Mouse (Mus musculus) layer of hippocampus, adult 6 months (tissue): ENCODE data around the gene Sh2d1b2. TPM values are rescaled to one million over a fixed set of nuclear protein-coding genes. Genes with fewer than 3 reads are reported as not detected.

ENCODE experiments used
- long read RNA-seq, 2 experiments: library from polyadenylated mRNA; unstranded; transcript quantifications; one replicate each; pipeline ENCODE4 v2.0.0; 2019 to 2020
- polyA plus RNA-seq: library from polyadenylated mRNA; unstranded; fragments of <200 nt; fragmentation: Nextera tagmentation; gene quantifications from 2 replicates; pipeline ENCODE4 v1.2.3, GENCODE M21; 2021

Gene Sh2d1b2
- polyA plus RNA-seq = not detected in 2 replicates
- long read RNA-seq, experiment 1 = 0 reads
- long read RNA-seq, experiment 2 = 0 reads

DNA sequence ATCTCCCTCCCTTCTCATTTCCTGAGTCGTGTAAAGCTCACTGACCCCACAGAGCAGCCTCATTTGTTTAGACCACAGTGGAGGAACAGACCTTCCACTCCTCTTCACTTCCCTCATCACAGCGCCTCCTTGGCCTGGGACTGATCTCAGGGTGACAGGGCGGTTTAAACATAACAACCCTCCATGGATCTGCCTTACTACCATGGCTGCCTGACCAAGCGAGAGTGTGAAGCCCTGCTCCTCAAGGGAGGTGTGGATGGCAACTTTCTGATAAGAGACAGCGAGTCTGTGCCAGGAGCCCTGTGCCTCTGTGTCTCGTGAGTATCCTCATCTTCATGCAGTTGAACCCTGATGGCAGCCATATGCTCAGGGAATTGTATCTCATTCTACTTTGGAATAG is at the start of gene Sh2d1b2:
TSS of gene Sh2d1b2 (plus strand) at position 62 of the 400 bp plus-strand sequence.

DNA sequence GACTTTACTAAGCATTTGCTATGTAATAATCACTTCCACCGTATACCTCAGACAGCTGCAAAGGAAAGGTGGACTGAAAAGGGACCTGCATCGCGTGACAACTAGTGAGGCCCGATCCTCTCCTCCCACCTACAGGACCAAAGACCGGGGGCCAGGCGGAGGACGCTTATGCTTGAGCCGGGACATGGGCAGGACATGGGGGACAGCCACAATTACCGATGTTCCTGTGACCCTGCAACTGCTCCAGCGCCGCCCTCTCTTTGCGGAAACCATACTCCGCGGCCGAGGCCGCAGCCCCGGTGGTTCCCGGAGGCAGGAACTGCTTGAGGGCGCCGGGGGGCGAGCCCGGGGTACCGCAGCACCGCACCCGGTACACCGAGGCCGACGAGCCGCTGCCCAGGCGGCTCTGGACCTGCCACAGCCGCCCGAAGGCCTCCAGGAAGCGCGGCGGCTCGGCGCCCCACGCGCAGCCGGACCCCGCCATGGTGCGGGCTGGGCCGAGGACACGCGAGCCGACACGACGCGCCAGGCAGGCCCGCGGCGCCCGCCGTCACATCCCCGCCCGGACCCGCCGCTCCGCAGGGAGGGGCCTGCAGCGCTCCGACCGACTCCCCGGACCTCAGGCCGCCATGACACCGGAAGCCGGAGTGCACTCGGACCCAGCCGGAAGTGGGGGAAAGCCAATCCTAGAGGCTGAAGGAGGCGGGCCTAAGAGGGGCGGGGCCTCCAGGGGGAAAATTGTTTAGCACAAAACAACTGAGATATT is 17.6 kb upstream of the Sh2d1b2 start, which contains the start of gene Uhmk1:
TSS of gene Uhmk1 (minus strand) at position 641 of the 766 bp plus-strand sequence.

DNA sequence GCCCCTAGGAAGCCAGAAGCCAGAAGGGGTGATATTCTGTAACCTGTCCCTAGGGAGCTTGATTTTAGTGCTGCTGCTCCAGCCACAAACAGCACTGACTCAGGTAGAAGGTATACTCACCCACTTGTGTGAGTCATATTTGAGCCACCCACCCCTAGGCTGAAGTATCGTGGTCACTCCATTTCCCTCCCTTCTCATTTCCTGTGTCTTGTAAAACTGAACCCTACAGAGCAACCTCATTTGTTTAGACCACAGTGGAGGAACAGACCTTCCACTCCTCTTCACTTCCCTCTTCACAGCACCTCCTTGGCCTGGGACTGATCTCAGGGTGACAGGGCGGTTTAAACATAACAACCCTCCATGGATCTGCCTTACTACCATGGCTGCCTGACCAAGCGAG is 44.5 kb downstream of the Sh2d1b2 start, which contains the start of gene Sh2d1b1:
TSS of gene Sh2d1b1 (plus strand) at position 305 of the 400 bp plus-strand sequence.

Other genes starting within 250 kb of the Sh2d1b2 start
- 8.6 and 9.1 TPM in 2 replicates for gene Ddr2, start 122.0 kb upstream of the Sh2d1b2 start, polyA plus RNA-seq
- gene Uap1, start 57.8 kb upstream of the Sh2d1b2 start, polyA plus RNA-seq = 19.7 and 26.2 TPM in 2 replicates
- gene Uhmk1, start 17.4 kb upstream of the Sh2d1b2 start, polyA plus RNA-seq = 18.7 and 22.4 TPM in 2 replicates
- gene Sh2d1b1, start 44.6 kb downstream of the Sh2d1b2 start, polyA plus RNA-seq = not detected in 2 replicates
- 0.90 and 1.1 TPM in 2 replicates for gene Gm7694, start 73.6 kb downstream of the Sh2d1b2 start, polyA plus RNA-seq
- not detected in 2 replicates for gene Spata46, start 76.1 kb downstream of the Sh2d1b2 start, polyA plus RNA-seq